Mouse (Mus musculus) hindbrain, embryonic 16.5 days (tissue): ENCODE measurements at regions not wholly inside any gene's neighbourhood (a gene's known extent, or its start where the extent isn't known, plus 50 kb on each side); places are given as distances from the start of the nearest gene placed in this dataset.
"Not testable (repeated sequence)": the region's sequence is repeated elsewhere in the genome, so short reads cannot be mapped to it uniquely, and the experiment has no call there.

Source experiments
- ATAC-seq: fragments of 200-750 bp; cut with Nextera tagmentation; 2 replicates; pipeline ENCODE4 v1.8.0; 2017; ENCODE audit warnings: moderate TSS enrichment, moderate library complexity
- H3K27ac ChIP-seq: fragments of 300-500 bp; sonication (generic); 2 replicates; pipeline ENCODE4 v1.5.1; 2014; ENCODE audit warnings: low read depth, mild to moderate bottlenecking, control low read depth, low read length, moderate library complexity
- H3K27me3 ChIP-seq: fragments of 300-500 bp; sonication (generic); replicated peaks from 2 replicates; pipeline ENCODE4 v1.6.1; 2014; ENCODE audit warnings: low read length; ENCODE audit not compliant: control insufficient read depth, insufficient read depth
- H3K36me3 ChIP-seq: fragments of 300-500 bp; sonication (generic); 2 replicates; pipeline ENCODE4 v1.6.1; 2014; ENCODE audit warnings: mild to moderate bottlenecking, low read length, moderate library complexity, mixed read lengths; ENCODE audit not compliant: control insufficient read depth, insufficient read depth
- H3K4me1 ChIP-seq: fragments of 300-500 bp; sonication (generic); 2 replicates; pipeline ENCODE4 v1.6.1; 2014; ENCODE audit warnings: low read depth, low read length; ENCODE audit not compliant: control insufficient read depth, insufficient read depth
- H3K4me2 ChIP-seq: fragments of 300-500 bp; sonication (generic); 2 replicates; pipeline ENCODE4 v1.6.1; 2014; ENCODE audit warnings: mild to moderate bottlenecking, low read length, control low read depth, moderate library complexity
- H3K4me3 ChIP-seq: fragments of 300-500 bp; sonication (generic); 2 replicates; pipeline ENCODE4 v1.5.1; 2014; ENCODE audit warnings: mild to moderate bottlenecking, low read length, control low read depth, moderate library complexity
- H3K9ac ChIP-seq: fragments of 300-500 bp; sonication (generic); 2 replicates; pipeline ENCODE4 v1.6.1; 2014; ENCODE audit warnings: low read depth, mild to moderate bottlenecking, control low read depth, low read length, moderate library complexity
- H3K9me3 ChIP-seq: fragments of 300-500 bp; sonication (generic); 2 replicates; pipeline ENCODE4 v1.6.1; 2014; ENCODE audit warnings: mild to moderate bottlenecking, low read length, moderate library complexity; ENCODE audit not compliant: control insufficient read depth
- WGBS: fragments of 180-500 bp; shearing (Covaris S2); extraction: QIAGEN DNeasy Blood & Tissue Kit; methylation state at CpG from one replicate; pipeline ENCODE4 v1.1.7; 2014; 5-methylcytosine and 5-hydroxymethylcytosine counted together

DNA sequence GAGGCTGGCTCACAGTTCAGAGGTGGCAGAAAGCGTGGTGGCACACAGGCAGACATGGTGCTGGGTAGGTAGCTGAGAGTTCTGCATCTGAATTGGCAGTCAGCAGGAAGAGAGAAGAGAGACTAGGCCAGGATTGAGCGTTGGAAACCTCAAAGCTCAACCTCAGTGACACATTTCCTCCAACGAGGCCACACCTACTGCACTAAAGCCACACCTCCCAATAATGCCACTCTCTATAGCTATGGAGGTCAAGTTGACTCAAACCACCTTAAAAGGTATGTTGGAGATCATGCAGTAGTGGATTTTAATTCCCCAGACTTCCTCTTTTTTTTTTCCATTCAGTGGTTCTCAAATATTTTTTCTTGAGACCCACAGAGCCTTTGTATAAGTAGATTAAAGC is 57.1 kb downstream of the Ccdc54 start:
- ATAC-seq, result no peak
- Histone ChIP-seq H3K27ac (no peak overlapping the region), H3K4me3 (no peak overlapping the region), H3K9me3 (no peaks in the 10 kb centered on the region), H3K27me3 (no peaks in the 10 kb centered on the region), H3K36me3 (no peaks in the 10 kb centered on the region), H3K4me2 (no peak overlapping the region), H3K4me1 (peaks cover 5% of the 10 kb centered on the region; the same call in 1 of the 2 replicates), H3K9ac (no peak overlapping the region)
- 80% methylated on average over 3 of the region's 3 CpGs for WGBS

DNA sequence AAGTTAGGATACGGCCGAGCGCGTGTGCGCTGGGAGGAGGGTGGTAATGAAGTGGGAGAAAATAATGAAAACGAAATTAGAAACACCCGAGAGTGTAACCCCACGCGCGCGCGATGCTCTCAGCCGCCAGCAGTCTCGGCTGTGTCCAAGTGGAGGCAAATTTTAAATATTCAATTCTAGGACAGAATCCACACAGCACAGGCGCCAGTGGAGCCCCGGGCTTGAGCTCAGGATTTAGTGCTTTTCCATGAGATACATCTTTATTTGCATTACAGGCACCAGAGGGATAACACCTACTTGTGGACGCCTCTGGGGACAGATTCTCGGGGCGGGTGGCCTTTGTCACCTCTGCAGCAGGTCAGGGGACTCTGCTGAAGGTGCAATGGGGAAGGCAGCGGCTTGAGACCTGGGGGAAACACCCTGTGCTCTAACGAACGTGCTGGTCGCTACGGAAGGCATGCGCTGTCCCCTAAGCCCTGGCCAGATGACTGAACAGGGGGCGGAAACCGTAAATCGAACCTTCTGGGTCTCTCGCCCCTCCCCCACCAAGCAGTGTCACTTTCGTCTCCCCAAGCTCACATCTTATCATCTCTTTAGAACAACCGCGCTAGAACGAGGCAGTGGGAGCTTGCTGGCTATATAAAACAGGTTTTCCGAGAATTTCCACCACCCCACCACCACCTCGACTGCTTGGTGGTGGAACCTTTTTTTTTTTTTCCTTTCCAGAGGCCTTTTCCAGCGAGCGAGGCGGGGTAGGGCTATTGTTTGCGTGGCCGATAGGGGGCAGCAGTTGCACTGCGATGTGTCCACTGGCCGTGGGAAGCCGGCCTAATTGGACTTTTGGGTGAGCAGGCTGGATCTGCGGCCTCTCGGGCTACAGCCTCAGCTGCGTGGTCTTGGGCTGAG is 61.2 kb downstream of the Ccdc54 start:
- no peaks in the 10 kb centered on the region for H3K36me3 ChIP-seq
- H3K4me2 ChIP-seq, result peak overlapping the region; percentile 99
- H3K27me3 ChIP-seq, result no peaks in the 10 kb centered on the region
- under 1% methylated on average over 46 of the region's 46 CpGs for WGBS
- peak overlapping the region; percentile 75 for H3K4me3 ChIP-seq
- H3K4me1 ChIP-seq, result peaks cover 5% of the 10 kb centered on the region; the same call in 1 of the 2 replicates
- H3K9ac ChIP-seq, result peak overlapping the region; percentile 86
- no peaks in the 10 kb centered on the region for H3K9me3 ChIP-seq
- H3K27ac ChIP-seq, result peak overlapping the region; percentile 91
- ATAC-seq, result peak; percentile 71

DNA sequence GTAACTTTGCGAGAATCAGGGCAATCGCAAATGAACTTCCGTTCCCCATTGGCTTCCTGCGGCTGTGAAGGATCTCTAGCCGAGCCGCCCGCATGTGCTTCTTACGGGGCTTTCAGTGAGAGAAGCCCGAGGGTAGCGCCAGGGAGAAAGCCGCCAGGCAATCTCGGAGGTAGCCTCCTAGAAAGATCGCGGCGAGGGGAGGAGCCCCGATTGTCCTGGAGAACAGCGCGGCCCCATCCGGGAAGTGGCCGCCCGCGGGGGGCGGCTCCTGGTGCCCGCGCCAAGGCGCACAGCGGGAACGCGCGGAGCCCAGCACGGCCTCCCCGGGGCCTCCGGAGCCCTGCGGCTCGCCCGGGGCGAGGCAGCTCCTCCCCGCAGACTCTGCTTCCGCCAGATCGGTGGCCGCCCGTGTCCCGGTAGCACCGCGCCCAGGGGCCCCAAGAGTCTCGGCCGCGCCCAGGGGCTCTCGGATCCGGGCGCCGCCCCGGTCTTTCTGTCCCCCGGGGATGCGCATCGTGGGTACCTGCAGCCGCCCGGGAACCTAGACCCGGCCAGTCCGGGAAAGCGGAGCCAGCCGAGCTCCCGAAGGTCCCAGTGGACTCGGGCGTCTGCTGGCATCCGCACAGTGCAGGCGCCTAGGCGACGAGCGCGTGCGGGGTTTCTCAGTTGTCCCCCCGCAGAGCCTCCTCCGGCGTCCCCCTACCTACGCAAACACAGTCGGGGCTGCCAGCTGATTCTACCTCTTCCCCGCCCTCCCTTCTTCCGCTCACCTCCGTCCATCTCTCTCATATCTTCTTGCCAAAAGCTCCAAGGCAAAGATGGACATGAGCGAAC is 62.1 kb downstream of the Ccdc54 start:
- Histone ChIP-seq H3K27ac (peak overlapping the region; percentile 91), H3K9me3 (no peaks in the 10 kb centered on the region), H3K4me2 (peak overlapping the region; percentile 99), H3K4me3 (peak overlapping the region; percentile 75), H3K4me1 (peaks cover 5% of the 10 kb centered on the region; the same call in 1 of the 2 replicates), H3K27me3 (no peaks in the 10 kb centered on the region), H3K9ac (peak overlapping the region; percentile 86), H3K36me3 (no peaks in the 10 kb centered on the region)
- peak; percentile 88 for ATAC-seq
- WGBS, result under 1% methylated on average over 67 of the region's 81 CpGs

DNA sequence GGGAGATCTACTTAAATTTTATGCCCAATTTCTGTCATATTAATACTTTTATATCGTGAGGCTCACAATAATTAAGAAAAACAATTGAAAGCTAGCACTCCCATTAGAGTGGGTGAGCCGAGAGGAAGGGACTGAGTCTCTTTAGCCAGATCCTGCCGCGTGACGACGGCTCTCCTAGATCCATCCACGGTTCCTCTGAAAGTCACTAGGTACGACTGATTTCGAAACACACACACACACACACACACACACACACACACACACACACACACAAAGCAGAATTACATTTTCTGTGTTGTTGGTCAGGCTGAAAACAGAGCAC is 62.6 kb downstream of the Ccdc54 start:
- ATAC-seq, result peak; percentile 52

DNA sequence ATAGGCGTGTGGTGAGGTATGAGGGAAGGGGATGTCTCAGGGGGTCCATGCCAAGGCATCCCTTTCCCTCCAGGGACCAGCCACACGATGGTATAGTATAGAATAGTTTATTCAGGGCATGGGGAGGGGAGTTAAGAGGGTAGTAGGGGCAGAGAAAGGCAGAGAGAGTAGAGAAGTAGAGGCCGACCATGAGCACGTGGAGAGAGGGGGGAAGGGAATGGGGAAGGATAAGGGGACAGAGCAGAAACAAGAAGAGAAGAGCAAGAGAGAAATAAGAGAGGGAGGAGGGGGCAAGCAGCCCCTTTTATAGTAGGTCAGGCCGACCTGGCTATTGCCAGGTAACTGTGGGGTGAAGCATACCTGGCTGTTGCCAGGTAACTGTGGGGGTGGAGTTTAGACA is 64.0 kb downstream of the Ccdc54 start:
- H3K4me2 ChIP-seq, H3K27me3 ChIP-seq, H3K9me3 ChIP-seq, H3K4me3 ChIP-seq, H3K36me3 ChIP-seq, H3K4me1 ChIP-seq, ATAC-seq, H3K9ac ChIP-seq, H3K27ac ChIP-seq: not testable (repeated sequence)
- 79% methylated on average over 5 of the region's 5 CpGs for WGBS

More for the DNA sequence above, 62.6 kb downstream of the Ccdc54 start:
- WGBS, result 2% methylated on average over 9 of the region's 9 CpGs
- Histone ChIP-seq H3K9me3 (no peaks in the 10 kb centered on the region), H3K4me2 (peak overlapping the region; percentile 99), H3K27me3 (no peaks in the 10 kb centered on the region), H3K4me1 (peaks cover 5% of the 10 kb centered on the region; the same call in 1 of the 2 replicates), H3K4me3 (peak overlapping the region; percentile 75), H3K27ac (peak overlapping the region; percentile 91), H3K36me3 (no peaks in the 10 kb centered on the region), H3K9ac (peak overlapping the region; percentile 86)

DNA sequence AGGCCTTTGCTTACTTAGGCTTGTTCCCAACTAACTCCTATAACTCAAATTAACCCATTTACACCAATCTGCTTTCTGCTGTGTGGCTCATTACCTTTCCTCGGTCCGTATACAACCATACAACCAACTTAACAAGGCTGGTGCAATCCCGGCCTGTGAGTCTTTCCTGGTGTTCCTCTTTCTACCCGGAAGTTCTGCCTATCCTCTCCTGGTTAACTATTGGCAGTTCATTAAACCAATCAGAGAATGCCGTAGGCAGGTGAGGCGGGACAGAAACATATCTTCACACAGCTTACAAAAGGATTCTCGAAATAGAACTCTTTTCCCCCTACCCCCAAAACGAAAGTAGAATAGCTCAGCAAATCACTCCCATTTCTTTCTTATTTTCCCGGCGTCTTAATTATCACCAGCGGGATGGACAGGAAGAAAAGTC is 65.0 kb downstream of the Ccdc54 start:
- Histone ChIP-seq H3K27me3 (no peaks in the 10 kb centered on the region), H3K9me3 (no peaks in the 10 kb centered on the region), H3K9ac (no peak overlapping the region), H3K27ac (no peak overlapping the region), H3K4me3 (no peak overlapping the region), H3K4me2 (no peak overlapping the region), H3K36me3 (no peaks in the 10 kb centered on the region), H3K4me1 (peaks cover 5% of the 10 kb centered on the region; the same call in 1 of the 2 replicates)
- no peak for ATAC-seq
- WGBS, result 94% methylated on average over 11 of the region's 11 CpGs

DNA sequence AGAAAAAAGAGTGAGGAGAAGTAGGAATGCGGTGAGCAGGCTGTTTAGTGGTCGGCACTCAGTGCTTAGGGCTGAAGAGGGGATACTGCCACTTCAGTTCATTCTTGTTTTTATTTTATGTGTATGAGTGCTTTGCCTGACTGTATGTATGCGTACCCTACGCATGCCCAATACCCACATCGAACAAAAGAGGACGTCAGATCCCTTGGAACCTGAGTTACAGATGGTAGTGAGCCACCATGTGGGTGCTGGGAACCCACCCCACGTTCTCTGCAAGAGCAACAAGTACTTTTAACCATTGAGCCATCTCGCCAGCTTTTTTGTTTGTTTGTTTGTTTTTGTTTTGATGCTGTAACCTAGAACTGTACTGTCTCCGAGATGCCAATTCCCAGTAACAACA is 65.5 kb downstream of the Ccdc54 start:
- H3K27me3 ChIP-seq, result no peaks in the 10 kb centered on the region
- WGBS, result 92% methylated on average over 9 of the region's 9 CpGs
- no peaks in the 10 kb centered on the region for H3K9me3 ChIP-seq
- H3K36me3 ChIP-seq, result no peaks in the 10 kb centered on the region
- no peak overlapping the region for H3K4me3 ChIP-seq
- H3K9ac ChIP-seq, result no peak overlapping the region
- no peak overlapping the region for H3K4me2 ChIP-seq
- no peak overlapping the region for H3K27ac ChIP-seq
- no peak for ATAC-seq
- H3K4me1 ChIP-seq, result peaks cover 4% of the 10 kb centered on the region; the same call in 1 of the 2 replicates

DNA sequence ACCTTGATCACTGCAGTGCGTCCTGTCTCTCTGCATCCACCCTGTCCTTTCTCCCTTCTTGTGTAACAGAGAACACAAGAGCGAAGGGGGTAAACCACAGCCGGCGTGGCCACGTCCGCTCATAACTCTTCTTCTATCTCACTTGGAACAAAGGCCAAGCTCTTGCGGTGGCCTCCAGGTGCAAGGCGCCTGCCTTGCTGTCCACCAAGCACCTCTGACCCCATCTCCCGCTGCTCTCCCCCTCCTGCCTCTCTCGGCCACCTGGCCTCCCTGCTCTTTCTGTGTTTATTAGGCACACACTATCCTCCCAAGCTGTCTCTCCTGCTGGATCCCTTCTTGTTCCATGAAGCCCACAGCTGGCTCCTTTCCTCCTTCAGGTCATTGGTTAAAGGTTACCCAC is 71.3 kb downstream of the Ccdc54 start:
- H3K27ac ChIP-seq, result no peak overlapping the region
- ATAC-seq, result no peak
- no peak overlapping the region for H3K4me3 ChIP-seq
- H3K9ac ChIP-seq, result no peak overlapping the region
- H3K4me2 ChIP-seq, result no peak overlapping the region
- no peaks in the 10 kb centered on the region for H3K36me3 ChIP-seq
- 83% methylated on average over 10 of the region's 10 CpGs for WGBS
- H3K9me3 ChIP-seq, result no peaks in the 10 kb centered on the region
- H3K27me3 ChIP-seq, result no peaks in the 10 kb centered on the region
- H3K4me1 ChIP-seq, result no peaks in the 10 kb centered on the region

DNA sequence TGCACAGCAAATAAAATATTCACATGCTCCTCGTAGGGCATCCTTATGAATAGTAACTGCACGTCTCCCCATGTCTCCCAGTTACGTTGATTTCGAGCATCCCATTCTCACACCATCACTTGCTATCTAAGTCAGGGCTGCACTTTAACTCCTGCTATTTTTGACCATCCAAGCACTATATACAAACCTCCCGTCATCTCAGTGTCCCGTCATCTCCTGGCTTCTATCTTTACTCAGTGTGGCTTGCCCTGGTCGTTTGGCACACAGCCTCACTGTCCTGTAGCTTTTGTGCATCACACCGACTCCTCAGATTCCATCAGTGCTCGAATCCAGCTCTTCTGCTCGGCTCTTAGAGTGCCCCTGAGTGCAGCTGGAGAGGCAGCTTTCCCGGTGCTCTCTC is 74.4 kb downstream of the Ccdc54 start:
- ATAC-seq, result no peak

More for the DNA sequence above, 74.4 kb downstream of the Ccdc54 start:
- Histone ChIP-seq H3K9ac (no peak overlapping the region), H3K4me1 (no peaks in the 10 kb centered on the region), H3K27me3 (no peaks in the 10 kb centered on the region), H3K4me3 (no peak overlapping the region), H3K36me3 (no peaks in the 10 kb centered on the region), H3K4me2 (no peak overlapping the region), H3K27ac (no peak overlapping the region), H3K9me3 (no peaks in the 10 kb centered on the region)
- 78% methylated on average over 11 of the region's 11 CpGs for WGBS
